Mouse (Mus musculus): ENCODE results near the gene Gtpbp3.
A peak's percentile ranks its signal among the peaks of the same experiment; 100 is the strongest.

Gene Gtpbp3

DNA sequence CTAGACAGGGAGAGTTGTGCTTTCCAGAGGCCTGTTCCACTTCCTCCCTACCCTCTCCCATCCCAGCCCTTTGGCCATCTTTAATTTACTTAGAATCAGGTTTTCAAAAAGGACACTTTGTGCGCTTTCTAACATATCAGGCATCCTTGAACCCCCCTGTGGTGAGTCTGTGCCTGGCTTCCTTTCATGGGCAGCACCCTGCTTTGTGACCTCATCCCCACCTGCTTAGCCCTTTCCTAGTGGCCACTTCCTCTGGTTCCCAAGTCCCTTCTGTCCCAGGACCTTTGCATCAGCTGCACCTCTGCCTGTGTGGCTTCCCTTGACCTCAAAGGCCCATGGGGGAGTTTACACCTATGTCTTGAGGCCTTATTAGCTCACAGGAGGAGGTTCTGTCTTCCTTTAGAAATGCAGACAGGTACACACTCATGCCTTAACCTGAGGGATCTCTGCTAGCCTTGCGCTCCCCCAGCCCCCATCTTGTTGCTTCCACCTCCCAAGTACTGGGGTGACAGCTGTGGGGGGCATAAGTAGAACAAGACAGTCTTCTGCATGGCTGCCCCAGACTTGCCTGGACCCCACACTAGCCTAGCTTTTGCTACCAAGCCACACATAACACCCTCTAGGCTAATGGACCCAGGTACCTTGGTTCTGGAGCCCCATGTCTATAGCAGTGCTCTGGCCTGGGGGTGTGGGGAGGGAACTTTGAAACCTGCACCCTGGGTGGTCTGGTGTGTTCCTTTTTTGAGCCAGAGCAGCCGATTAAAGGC lies 17.6 kb upstream of the Gtpbp3 start:
- DNase-seq (ENCODE audit: low spot score): no peak

GRCm38 (mm10) chr8:71470913-71471255 lies 17.0 kb upstream of the Gtpbp3 start:
- no peak for DNase-seq (ENCODE audit: low spot score)

- DNase-seq (ENCODE audit: low spot score): no peak
Measured at GRCm38 (mm10) chr8:71471861-71472260, 16.0 kb upstream of the Gtpbp3 start.

- DNase-seq (ENCODE audit: low spot score): no peak
Measured at GRCm38 (mm10) chr8:71472601-71473386, 15.1 kb upstream of the Gtpbp3 start.

DNA sequence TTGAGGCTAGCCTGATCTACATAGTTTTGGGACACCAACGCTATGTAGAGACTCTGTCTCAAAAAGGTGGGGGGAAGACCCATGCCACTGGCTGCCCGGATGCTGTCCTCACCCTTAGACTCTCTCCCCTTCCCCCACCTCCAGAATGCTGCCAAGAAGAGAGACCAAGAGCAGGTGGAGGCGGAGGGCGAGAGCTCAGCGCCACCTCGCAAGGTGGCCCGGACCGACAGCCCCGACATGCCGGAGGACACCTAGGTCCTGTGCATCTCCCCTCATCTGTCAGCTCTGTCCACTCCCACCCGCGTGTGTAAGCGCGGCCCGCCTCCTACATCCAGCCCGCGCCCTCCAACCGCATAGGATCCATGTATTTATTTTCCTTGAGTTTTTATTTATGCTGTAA lies 13.6 kb upstream of the Gtpbp3 start:
- no peak for DNase-seq (ENCODE audit: low spot score)

DNA sequence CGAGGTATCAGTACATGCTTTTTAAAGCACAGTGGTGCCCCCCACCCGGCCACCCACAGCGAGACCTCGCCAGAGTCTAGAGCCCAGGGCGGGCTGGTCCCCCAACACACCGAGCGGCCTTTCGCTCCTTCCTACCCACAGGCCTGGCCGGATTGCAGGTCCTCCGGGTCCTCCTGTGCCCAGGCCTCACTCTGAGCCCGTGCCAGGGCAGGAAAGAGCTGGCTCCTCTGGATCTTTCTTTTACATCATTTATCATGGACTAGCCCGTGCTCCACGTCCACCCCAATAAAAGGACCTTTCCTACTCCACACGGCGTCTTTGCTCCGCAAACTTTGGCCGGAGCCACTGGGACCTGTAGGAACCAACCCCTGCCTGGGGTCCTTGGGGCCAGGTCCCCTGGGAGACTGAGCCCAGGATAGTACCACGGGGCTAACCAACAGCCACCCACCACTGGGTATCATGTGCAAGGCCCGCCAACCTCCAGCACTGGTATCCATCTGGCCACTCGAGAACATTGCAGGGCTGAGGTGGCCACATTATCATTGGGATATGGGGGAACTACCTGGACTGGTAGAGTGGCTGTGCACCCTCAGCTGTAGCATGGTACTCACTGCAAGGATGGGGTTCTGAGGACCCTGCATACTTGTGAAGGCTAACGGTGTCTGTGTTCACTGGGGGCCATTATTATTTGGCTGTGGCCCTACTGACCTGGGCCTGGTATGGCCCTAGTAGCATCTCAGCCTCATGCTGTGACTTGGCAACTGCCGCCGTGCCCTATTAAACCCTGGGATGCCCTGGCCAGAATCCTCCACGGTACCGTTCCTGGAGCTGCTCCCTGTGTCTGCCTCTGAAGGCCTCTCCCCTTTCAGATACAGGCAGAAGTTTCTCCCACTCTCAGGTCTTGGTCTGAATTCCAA lies 12.9 kb upstream of the Gtpbp3 start:
- peak; percentile 63 for DNase-seq (ENCODE audit: low spot score)

GRCm38 (mm10) chr8:71475702-71476075 lies 12.2 kb upstream of the Gtpbp3 start:
- no peak for DNase-seq (ENCODE audit: low spot score)

- peak; percentile 62 for DNase-seq (ENCODE audit: low spot score)
Measured at GRCm38 (mm10) chr8:71476099-71476940, 11.6 kb upstream of the Gtpbp3 start.

DNA sequence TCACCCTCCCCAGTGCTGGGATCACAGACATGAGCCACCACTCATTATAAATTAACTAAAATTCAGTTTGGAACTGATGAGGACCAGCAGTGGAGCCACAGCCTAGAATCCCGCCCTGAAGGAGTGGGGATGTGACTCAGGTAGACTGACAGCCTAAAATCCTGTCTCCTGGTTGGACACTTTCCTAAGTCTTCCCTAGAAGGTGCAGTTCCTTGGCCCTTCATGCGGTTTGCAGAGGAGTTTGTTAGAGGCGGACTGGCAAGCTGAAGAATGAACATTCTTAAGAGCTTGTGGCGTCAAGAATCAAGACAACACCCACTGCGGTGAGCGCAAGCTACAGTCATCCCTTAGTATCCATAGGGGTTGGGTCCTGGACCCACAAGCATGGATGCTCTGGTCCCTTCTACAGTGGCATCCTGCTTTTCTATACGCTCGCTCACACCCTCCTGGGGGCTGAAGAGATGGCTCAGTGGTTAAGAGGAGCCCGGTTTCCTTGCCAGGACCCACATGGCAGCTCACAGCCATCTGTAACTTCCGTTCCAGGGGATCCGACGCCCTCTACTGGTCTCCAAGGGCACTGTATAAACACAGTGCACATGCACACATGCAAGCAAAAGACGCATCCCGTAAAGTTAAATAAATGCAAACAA lies 10.6 kb upstream of the Gtpbp3 start:
- DNase-seq (ENCODE audit: low spot score): no peak

GRCm38 (mm10) chr8:71478943-71479342 lies 9.0 kb upstream of the Gtpbp3 start:
- DNase-seq (ENCODE audit: low spot score): no peak

DNA sequence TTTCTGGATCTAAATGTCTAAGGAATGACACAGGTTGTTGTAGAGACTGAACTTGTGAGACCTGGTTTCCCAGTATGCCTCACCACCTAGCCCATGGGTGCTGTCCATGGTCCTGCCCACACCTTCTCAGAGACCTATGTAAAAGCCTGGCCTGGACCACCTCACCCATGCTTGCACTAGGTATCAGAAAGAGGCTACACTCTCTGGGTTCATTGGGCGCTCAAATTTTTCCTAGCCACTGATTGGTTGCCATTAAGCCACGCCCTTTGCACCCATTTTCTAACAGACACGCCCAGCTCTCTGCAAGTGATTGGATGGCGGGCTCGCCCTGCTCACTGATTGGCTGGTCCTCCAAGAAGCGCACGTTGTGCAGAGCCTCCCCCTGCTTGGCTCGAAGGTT lies 4.0 kb upstream of the Gtpbp3 start:
- DNase-seq (ENCODE audit: low spot score): peak; percentile 62

DNA sequence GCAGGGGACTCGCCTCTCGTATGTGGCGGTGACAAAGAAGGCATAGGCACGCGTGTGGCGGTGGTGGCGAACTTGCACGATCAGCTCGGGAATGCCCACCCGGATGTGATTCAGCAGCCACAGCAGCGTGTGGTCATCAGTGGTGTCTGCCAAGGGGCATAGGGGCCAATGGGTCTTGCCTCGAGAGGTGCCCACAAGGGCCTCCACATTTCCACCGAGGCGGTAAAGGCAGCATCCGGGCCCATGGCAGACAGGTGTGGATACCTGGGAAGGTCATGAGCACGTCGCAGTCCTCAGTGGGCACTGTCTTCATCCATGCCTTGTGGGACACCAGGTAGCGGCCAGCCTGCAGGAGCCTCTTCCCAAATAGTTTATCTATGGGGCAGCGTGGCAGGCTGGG lies 3.2 kb upstream of the Gtpbp3 start:
- DNase-seq (ENCODE audit: low spot score): no peak

DNA sequence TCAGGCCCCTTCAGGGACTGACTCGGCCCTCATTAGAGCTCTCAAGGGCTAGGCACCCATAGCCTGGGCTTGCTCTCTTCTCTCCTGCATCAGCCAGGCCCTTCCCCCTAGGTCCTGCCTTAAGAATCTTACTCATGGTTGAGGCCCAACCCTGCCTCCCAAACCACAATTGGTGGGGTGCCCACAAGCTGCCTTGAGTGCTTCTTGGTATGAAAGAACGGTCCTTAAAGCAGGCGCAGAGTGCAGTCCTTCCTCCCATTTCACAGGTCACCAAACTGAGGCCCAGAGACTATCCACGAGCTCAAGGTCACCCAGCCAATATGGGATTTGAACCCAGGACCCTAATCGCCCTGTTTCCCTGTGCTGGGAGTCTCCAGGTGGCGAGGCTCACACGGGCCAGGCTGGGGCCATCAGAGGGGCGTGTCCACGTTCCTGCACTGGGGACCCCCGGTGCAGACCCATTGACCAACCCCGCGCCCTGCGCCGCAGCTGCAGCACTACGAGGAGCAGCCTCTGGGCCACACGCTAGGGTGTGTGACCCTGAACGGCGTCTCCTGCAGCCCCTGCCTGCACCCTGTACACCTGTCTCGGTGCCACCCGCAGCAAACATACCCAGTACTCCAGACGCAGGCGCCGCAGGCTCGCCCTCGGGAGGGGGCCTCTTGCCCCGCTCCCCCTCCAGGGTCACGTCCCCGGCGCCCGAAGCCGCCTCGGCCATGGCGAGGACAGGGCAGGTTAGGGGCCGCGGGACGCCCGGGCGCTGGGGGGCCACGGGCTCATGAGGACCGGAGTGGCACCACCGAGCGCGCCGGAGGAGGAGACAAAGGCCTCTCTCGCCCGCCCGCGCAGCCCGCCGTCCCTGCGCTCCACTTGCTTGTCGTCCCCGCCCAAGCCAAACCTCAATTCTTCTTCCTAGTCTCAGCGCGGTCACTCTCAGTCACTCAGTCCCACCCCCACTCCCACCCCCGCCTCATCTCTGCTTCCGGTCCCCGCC lies 2.5 kb upstream of the Gtpbp3 start, which contains the start of gene Ano8:
Gene Ano8 (minus strand): TSS at position 822 of the 994 bp plus-strand sequence.
- peak; percentile 87 for DNase-seq (ENCODE audit: low spot score)

DNA sequence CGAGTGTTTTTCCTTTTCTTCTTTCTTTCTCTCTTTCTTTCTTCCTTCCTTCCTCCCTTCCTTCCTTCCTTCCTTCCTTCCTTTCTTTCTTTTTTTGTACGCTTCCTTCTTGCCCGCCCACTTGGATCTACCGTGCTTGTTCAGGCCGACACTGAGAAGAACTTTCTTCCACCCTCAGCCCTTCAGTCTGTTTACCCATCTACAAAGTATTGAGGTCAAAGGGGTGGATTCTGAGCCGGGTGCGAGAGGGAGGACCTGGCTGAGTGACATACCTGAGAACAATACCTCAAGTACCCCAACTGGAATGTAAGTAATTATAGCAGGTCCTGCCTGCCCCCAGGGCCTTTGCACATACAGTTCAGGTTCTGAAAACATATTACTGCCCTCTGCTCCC lies 1.8 kb upstream of the Gtpbp3 start:
- no peak for DNase-seq (ENCODE audit: low spot score)

GRCm38 (mm10) chr8:71488454-71488853 lies 551 bp downstream of the Gtpbp3 start:
- peak; percentile 96 for DNase-seq (ENCODE audit: low spot score)

DNA sequence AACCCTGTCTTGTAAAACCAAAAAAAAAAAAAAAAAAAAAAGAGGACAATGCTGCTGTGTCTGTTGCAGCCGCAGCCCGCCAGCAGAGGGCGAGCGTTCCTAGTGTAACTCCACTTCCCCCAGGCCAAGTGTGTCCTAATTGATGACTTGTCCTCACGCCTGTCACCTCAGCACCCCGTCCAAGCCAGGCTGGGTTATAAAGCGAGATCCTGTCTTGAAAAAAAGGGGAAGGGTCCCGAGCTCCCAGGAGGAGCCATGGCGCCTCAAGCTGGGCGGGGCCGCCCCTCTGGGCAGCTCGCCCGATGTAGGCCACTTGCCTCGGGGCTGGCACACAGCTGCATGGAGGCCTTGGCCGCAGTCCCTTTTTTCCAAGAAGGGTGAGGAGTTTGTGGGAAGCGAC lies 7.1 kb downstream of the Gtpbp3 start:
- DNase-seq (ENCODE audit: low spot score): peak; percentile 98

DNA sequence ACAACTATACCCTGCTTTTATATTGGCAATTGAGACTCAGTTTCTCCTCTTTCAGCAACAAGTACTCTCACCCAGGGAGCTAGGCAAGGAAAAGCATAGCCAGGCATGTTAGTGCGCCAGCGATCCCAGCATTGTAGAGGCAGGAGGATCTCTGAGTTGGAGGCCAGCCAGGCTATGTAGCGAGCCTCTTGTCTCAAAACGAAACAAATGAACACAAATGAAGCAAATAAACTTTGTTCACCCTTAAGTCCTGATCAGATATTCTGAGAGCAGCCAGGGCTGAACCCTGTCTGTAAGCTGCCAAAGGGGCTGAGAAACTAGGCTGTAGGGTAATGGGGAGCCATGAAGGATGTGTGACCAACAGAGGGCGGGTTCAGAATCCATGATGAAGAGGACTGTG lies 7.9 kb downstream of the Gtpbp3 start:
- DNase-seq (ENCODE audit: low spot score): peak; percentile 91

DNA sequence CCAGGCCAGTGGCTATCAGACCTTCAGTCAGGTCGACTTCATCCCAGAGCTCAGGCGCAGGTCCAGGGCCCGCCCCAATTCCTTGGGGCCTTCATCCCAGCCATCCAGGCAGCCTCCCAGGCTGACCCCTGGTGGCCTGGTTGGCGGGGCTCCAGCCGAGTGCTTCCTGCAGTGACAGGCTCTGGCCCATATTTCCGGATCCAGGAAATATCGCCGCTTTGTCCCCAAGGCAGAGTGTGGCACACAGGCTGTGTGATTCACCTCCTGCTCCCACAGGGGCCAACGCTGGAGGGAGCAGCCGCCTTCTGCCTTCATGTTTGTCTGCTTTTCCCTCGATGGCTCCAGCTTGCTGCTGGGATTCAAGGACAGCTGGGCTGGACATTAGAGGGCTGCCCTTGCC lies 8.6 kb downstream of the Gtpbp3 start:
- DNase-seq (ENCODE audit: low spot score): peak; percentile 97

GRCm38 (mm10) chr8:71497077-71497645 lies 9.3 kb downstream of the Gtpbp3 start:
- DNase-seq (ENCODE audit: low spot score): no peak

All from adipocyte (in vitro differentiated cells).